Mouse (Mus musculus) monocyte, adult 5-6 weeks (primary cell): Measurements from ENCODE around the gene Gm4177. TPM values are rescaled to one million over a fixed set of nuclear protein-coding genes. Genes with fewer than 3 reads are reported as not detected.
"Not testable (repeated sequence)": the region's sequence is repeated elsewhere in the genome, so short reads cannot be mapped to it uniquely, and the experiment has no call there.

Experiments used
- ATAC-seq: fragments of 153-309, 156-312 bp; replicated peaks from 2 replicates; pipeline ENCODE4 v1.8.0; 2017; ENCODE audit warnings: mild to moderate bottlenecking; ENCODE audit not compliant: low TSS enrichment, insufficient number of reproducible peaks, severe bottlenecking, poor library complexity, low FRiP score
- total RNA-seq: library from RNA; stranded (forward); fragments of 200-1000, 200-491, 200-594 nt; gene quantifications from 3 replicates; pipeline ENCODE4 v1.2.3, GENCODE M21; 2017

Gm4177 gene
- not detected in 3 replicates for total RNA-seq

DNA sequence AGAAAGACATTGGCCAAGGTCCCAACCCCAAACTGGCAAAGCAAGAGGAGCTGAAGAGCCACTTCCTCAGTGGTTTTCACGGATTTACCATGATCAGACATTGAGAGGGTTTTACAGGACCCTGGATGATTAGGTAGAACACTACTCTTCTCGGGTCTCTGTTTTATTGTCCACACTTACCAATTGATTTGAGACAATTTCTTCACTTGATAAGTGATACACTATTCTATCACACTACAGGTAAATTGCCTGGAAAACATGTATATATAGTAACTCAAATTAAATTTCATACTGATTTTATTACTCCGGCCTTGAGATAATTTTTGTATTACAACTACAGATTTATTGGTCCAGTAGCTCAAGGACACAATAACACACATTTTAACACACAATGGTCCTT is at the start of gene Gm4177:
Gm4177 (minus strand) TSS at position 101 of the 400 bp plus-strand sequence.
- not testable (repeated sequence) for ATAC-seq

GRCm38 (mm10) chr7:21844167-21844566 is 47.6 kb upstream of the Gm4177 start, which contains the start of gene Gm5725:
Gene Gm5725 (minus strand): TSS chr7:21844267.
- not testable (repeated sequence) for ATAC-seq

DNA sequence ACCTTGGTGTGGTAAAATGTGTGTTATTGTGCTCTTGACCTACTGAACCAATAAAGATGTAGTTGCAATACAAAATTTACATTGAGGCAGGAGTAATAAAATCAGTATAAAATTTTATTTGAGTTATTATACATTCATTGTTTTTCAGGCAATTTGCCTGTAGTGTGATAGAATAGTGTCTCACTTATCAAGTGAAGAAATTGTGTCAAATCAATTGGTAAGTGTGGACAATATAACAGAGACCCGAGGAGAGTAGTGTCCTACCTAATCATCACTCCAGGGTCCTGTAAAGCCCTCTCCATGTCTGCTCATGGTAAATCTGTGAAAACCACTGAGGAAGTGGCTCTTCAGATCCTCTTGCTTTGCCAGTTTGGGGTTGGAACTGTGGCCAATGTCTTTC is 35.5 kb upstream of the Gm4177 start, which contains the start of gene Vmn1r135:
Vmn1r135 (plus strand) TSS at position 301 of the 400 bp plus-strand sequence.
- not testable (repeated sequence) for ATAC-seq

GRCm38 (mm10) chr7:21761375-21761774 is 35.2 kb downstream of the Gm4177 start, which contains the start of gene Gm4175:
Gene Gm4175 (minus strand): TSS chr7:21761475.
- not testable (repeated sequence) for ATAC-seq

Other genes starting within 250 kb of the Gm4177 start
- gene Vmn1r132, start 182.6 kb downstream of the Gm4177 start, total RNA-seq: not detected in 3 replicates
- not detected in 3 replicates for gene Gm4175, start 35.3 kb downstream of the Gm4177 start, total RNA-seq
- not detected in 3 replicates for gene Vmn1r135, start 35.6 kb upstream of the Gm4177 start, total RNA-seq
- not detected in 3 replicates for gene Gm5725, start 47.5 kb upstream of the Gm4177 start, total RNA-seq
- not detected in 3 replicates for gene Gm5891, start 124.6 kb upstream of the Gm4177 start, total RNA-seq
- not detected in 3 replicates for gene Vmn1r137, start 197.9 kb upstream of the Gm4177 start, total RNA-seq
- not detected in 3 replicates for gene Vmn1r138, start 232.2 kb upstream of the Gm4177 start, total RNA-seq